Mouse (Mus musculus): ENCODE measurements around the gene Cttnbp2nl.

- no peak for TF ChIP-seq POLR2A (IDR thresholded peaks at IDR 0.05; ENCODE audit: borderline replicate concordance, extremely low read depth, insufficient read depth, insufficient read length, poor library complexity, severe bottlenecking)
- TF ChIP-seq CTCF (IDR thresholded peaks at IDR 0.05; ENCODE audit: borderline replicate concordance, extremely low read depth, insufficient read depth, insufficient read length), result no peak
Observed at GRCm38 (mm10) chr3:105054952-105055351, 2.0 kb upstream of the Cttnbp2nl start.
